Mouse (Mus musculus) embryo, embryonic 10 days (tissue): ENCODE results near the gene Ncbp3.

Experiments
- DNase-seq: peaks from one replicate; pipeline ENCODE4 v3.0.0-alpha.2; 2015; ENCODE audit warnings: low spot score

Gene Ncbp3

GRCm38 (mm10) chr11:73030821-73031498, 16.6 kb upstream of the Ncbp3 start:
- DNase-seq: peak; percentile 92

- DNase-seq: no peak
These were observed 16.0 kb upstream of the Ncbp3 start for GRCm38 (mm10) chr11:73031536-73031935.

GRCm38 (mm10) chr11:73036077-73036476, 11.5 kb upstream of the Ncbp3 start:
- no peak for DNase-seq

GRCm38 (mm10) chr11:73036889-73037288, 10.7 kb upstream of the Ncbp3 start:
- DNase-seq: no peak

- no peak for DNase-seq
These were observed 9.9 kb upstream of the Ncbp3 start for GRCm38 (mm10) chr11:73037691-73038090.

- peak; percentile 86 for DNase-seq
These were observed 8.3 kb upstream of the Ncbp3 start for GRCm38 (mm10) chr11:73039102-73039799.

GRCm38 (mm10) chr11:73044229-73044755, 3.3 kb upstream of the Ncbp3 start:
- no peak for DNase-seq

- no peak for DNase-seq
These were observed 2.8 kb upstream of the Ncbp3 start for GRCm38 (mm10) chr11:73044789-73045188.

GRCm38 (mm10) chr11:73048030-73048876, 670 bp downstream of the Ncbp3 start:
- peak; percentile 33 for DNase-seq

GRCm38 (mm10) chr11:73049335-73049734, 1.8 kb downstream of the Ncbp3 start:
- peak; percentile 89 for DNase-seq

- DNase-seq: no peak
These were observed 5.2 kb downstream of the Ncbp3 start for GRCm38 (mm10) chr11:73052795-73053194.

- DNase-seq: no peak
These were observed 10.1 kb downstream of the Ncbp3 start for GRCm38 (mm10) chr11:73057701-73058100.

- no peak for DNase-seq
These were observed 12.0 kb downstream of the Ncbp3 start for GRCm38 (mm10) chr11:73059630-73060029.

- DNase-seq: no peak
These were observed 13.8 kb downstream of the Ncbp3 start for GRCm38 (mm10) chr11:73061413-73061812.

GRCm38 (mm10) chr11:73071839-73072238, 24.3 kb downstream of the Ncbp3 start:
- peak; percentile 47 for DNase-seq

- DNase-seq: no peak
These were observed 28.7 kb downstream of the Ncbp3 start for GRCm38 (mm10) chr11:73076295-73076694.

GRCm38 (mm10) chr11:73076733-73077132, 29.1 kb downstream of the Ncbp3 start:
- no peak for DNase-seq

- DNase-seq: no peak
These were observed 29.7 kb downstream of the Ncbp3 start for GRCm38 (mm10) chr11:73077211-73077720.

- DNase-seq: no peak
These were observed 31.0 kb downstream of the Ncbp3 start for GRCm38 (mm10) chr11:73078615-73079014.

GRCm38 (mm10) chr11:73080306-73080705, 32.7 kb downstream of the Ncbp3 start:
- no peak for DNase-seq

- DNase-seq: no peak
These were observed 36.7 kb downstream of the Ncbp3 start for GRCm38 (mm10) chr11:73084303-73084702.

GRCm38 (mm10) chr11:73084804-73085231, 37.2 kb downstream of the Ncbp3 start:
- no peak for DNase-seq
